Mouse (Mus musculus): ENCODE results near the gene Nyap1. TPM values are rescaled to one million over a fixed set of nuclear protein-coding genes. Genes with fewer than 3 reads are reported as not detected.

Nyap1 gene
- 3.8 and 4.4 TPM in 2 replicates for polyA plus RNA-seq (2014; fragmentation: Nextera tagmentation; extraction: Ambion mirVana)

GRCm38 (mm10) chr5:137741023-137741931, at the start of gene Nyap1:
Gene Nyap1 (minus strand): TSS chr5:137741607.
- peak within 1 kb of the TSS; percentile 71 for H3K4me3 ChIP-seq (ENCODE audit: low read depth, low read length)
- ATAC-seq (replicated peaks; ENCODE audit: low FRiP score) = peak; percentile 80
- H3K27ac ChIP-seq (ENCODE audit: low read depth, low read length) = peak within 1 kb of the TSS; percentile 48; the same call in 1 of the 2 replicates
- peak within 1 kb of the TSS; percentile 74 for H3K9ac ChIP-seq (ENCODE audit: low read length)
- peaks cover 24% of the 10 kb centered on the region for H3K4me1 ChIP-seq (replicated peaks; ENCODE audit: control insufficient read depth, insufficient read depth, low read length)
- DNase-seq (ENCODE audit: low spot score) = peak; percentile 93
- H3K27me3 ChIP-seq (ENCODE audit: control insufficient read depth, insufficient read depth, low read length) = no peaks in the 10 kb centered on the region
- H3K36me3 ChIP-seq (ENCODE audit: control insufficient read depth, insufficient read depth, low read length) = no peaks in the 10 kb centered on the region
- peak within 1 kb of the TSS; percentile 85 for H3K4me2 ChIP-seq (ENCODE audit: low read depth, low read length, severe bottlenecking)
- H3K9me3 ChIP-seq (ENCODE audit: control insufficient read depth, low read length) = no peaks in the 10 kb centered on the region
- under 1% methylated on average over 53 of the region's 71 CpGs for WGBS

DNA sequence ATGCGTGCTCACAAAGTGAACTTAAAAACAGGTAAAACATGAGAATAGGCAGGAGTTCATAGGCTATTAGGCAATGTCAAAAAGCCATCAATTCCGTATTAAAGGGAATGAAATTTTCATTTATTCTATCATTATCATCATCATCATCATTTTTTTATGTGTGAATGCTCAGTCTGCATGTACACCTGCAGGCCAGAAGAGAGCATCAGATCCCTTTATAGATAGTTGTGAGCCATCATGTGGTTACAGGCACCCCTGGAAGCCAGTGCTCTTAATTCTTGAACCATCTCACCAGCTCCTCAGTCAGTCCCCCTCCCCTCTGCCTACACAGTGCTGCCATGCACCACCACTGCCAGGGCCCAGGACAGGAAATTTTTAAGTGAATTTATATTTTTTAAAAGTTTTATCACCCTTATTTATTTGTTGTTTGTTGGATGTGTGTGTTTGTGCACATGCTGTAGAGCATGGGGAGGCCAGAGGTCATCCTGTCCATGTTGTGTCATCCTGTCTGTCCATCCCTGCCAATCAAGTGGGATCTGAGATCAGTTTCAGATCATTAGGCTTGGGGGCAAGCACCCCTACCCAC, 47.6 kb upstream of the Nyap1 start:
- Histone ChIP-seq H3K9ac (ENCODE audit: low read length) (no peak overlapping the region), H3K36me3 (ENCODE audit: control insufficient read depth, insufficient read depth, low read length) (0 out of 2 replicates have a peak, but pooled peaks cover 2% of the 10 kb centered on the region), H3K27ac (ENCODE audit: low read depth, low read length) (no peak overlapping the region), H3K4me1 (replicated peaks; ENCODE audit: control insufficient read depth, insufficient read depth, low read length) (peaks cover 13% of the 10 kb centered on the region), H3K27me3 (ENCODE audit: control insufficient read depth, insufficient read depth, low read length) (no peaks in the 10 kb centered on the region; the same call in 1 of the 2 replicates), H3K4me3 (ENCODE audit: low read depth, low read length) (no peak overlapping the region), H3K4me2 (ENCODE audit: low read depth, low read length, severe bottlenecking) (no peak overlapping the region), H3K9me3 (ENCODE audit: control insufficient read depth, low read length) (no peaks in the 10 kb centered on the region)
- ATAC-seq (replicated peaks; ENCODE audit: low FRiP score) = no peak
- no peak for DNase-seq (ENCODE audit: low spot score)
- WGBS = 91% methylated on average over 2 of the region's 2 CpGs

DNA sequence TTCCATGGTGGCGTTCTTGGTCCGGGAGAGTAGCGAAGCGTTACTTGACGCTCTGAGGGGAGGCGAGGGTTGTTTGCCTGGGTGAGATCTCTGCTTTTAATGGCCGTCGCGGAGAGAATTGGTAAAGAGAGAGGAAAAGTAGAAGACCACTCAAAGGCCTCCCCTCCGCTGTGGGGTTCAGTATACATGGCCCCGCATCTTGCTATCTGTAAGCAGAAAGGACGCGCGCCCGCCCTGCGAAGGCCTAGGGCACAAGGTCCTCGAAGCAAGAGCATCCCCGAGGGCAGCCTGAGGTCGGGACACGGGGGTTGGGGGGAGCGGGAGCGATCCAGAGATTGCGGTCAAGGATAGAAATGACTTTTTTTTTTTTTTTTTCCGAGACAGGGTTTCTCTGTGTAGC, 46.8 kb upstream of the Nyap1 start:
- 74% methylated on average over 24 of the region's 24 CpGs for WGBS
- no peak for ATAC-seq (replicated peaks; ENCODE audit: low FRiP score)
- H3K4me1 ChIP-seq (replicated peaks; ENCODE audit: control insufficient read depth, insufficient read depth, low read length) = peaks cover 21% of the 10 kb centered on the region
- H3K4me3 ChIP-seq (ENCODE audit: low read depth, low read length) = no peak overlapping the region
- DNase-seq (ENCODE audit: low spot score) = peak; percentile 67
- H3K9ac ChIP-seq (ENCODE audit: low read length) = no peak overlapping the region
- no peaks in the 10 kb centered on the region; the same call in 1 of the 2 replicates for H3K27me3 ChIP-seq (ENCODE audit: control insufficient read depth, insufficient read depth, low read length)
- H3K4me2 ChIP-seq (ENCODE audit: low read depth, low read length, severe bottlenecking) = peak overlapping the region; percentile 90; the same call in 1 of the 2 replicates
- no peaks in the 10 kb centered on the region for H3K9me3 ChIP-seq (ENCODE audit: control insufficient read depth, low read length)
- peaks cover 2% of the 10 kb centered on the region; the same call in 1 of the 2 replicates for H3K36me3 ChIP-seq (ENCODE audit: control insufficient read depth, insufficient read depth, low read length)
- no peak overlapping the region for H3K27ac ChIP-seq (ENCODE audit: low read depth, low read length)

DNA sequence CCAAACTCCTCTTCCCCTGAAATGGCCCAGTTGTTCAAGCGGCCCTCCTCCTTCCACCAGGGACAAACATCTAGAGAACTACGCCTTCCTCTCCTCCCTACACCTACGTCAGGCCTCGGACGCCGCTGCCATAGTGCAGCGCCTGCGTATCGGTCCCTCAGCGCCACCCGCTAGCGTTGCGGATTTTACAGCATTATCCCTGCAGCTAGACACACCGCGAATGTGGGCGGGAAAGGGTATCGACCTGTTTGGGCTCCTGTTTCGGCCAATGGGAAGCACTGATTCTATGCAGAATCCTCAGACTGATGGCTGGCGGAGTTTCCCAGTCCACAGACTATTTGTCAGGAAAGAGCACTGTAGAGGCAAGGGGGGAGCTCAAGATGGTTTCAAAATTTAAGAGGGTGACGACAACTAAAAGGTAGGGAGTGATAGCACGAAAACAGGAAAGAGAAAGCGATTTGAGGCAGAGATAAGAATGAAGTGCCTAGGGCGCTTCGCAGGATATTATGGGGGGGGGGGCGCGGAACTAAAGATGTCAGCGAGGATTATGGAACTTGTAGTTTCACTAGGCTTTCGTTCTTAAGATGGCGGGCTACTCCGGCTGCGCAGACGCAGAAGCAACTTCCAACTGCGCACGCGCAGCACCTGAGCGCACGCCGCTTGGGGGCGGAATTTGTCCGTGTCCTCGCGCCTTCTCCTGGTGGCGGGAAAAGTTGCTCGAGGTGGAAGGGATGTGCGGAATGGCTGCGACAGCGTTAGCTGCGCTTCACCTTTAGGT, 45.9 kb upstream of the Nyap1 start, which contains the start of the genes Mepce and Zcwpw1:
TSS of gene Mepce (minus strand) at position 505 of the 778 bp plus-strand sequence.
TSS of gene Zcwpw1 (plus strand) at position 648 of the 778 bp plus-strand sequence.
- peak; percentile 97 for DNase-seq (ENCODE audit: low spot score)
- H3K4me2 ChIP-seq (ENCODE audit: low read depth, low read length, severe bottlenecking) = peak within 1 kb of the TSS; percentile 90
- H3K36me3 ChIP-seq (ENCODE audit: control insufficient read depth, insufficient read depth, low read length) = peaks cover 6% of the 10 kb centered on the region; the same call in 1 of the 2 replicates
- WGBS = under 1% methylated on average over 48 of the region's 48 CpGs
- ATAC-seq (replicated peaks; ENCODE audit: low FRiP score) = peak; percentile 73
- no peaks in the 10 kb centered on the region; the same call in 1 of the 2 replicates for H3K27me3 ChIP-seq (ENCODE audit: control insufficient read depth, insufficient read depth, low read length)
- H3K9ac ChIP-seq (ENCODE audit: low read length) = peak within 1 kb of the TSS; percentile 92
- no peaks in the 10 kb centered on the region for H3K9me3 ChIP-seq (ENCODE audit: control insufficient read depth, low read length)
- H3K4me1 ChIP-seq (replicated peaks; ENCODE audit: control insufficient read depth, insufficient read depth, low read length) = peaks cover 21% of the 10 kb centered on the region
- peak within 1 kb of the TSS; percentile 85 for H3K4me3 ChIP-seq (ENCODE audit: low read depth, low read length)
- peak within 1 kb of the TSS; percentile 99 for H3K27ac ChIP-seq (ENCODE audit: low read depth, low read length)

GRCm38 (mm10) chr5:137786109-137786942, 44.9 kb upstream of the Nyap1 start:
- WGBS = under 1% methylated on average over 76 of the region's 79 CpGs

DNA sequence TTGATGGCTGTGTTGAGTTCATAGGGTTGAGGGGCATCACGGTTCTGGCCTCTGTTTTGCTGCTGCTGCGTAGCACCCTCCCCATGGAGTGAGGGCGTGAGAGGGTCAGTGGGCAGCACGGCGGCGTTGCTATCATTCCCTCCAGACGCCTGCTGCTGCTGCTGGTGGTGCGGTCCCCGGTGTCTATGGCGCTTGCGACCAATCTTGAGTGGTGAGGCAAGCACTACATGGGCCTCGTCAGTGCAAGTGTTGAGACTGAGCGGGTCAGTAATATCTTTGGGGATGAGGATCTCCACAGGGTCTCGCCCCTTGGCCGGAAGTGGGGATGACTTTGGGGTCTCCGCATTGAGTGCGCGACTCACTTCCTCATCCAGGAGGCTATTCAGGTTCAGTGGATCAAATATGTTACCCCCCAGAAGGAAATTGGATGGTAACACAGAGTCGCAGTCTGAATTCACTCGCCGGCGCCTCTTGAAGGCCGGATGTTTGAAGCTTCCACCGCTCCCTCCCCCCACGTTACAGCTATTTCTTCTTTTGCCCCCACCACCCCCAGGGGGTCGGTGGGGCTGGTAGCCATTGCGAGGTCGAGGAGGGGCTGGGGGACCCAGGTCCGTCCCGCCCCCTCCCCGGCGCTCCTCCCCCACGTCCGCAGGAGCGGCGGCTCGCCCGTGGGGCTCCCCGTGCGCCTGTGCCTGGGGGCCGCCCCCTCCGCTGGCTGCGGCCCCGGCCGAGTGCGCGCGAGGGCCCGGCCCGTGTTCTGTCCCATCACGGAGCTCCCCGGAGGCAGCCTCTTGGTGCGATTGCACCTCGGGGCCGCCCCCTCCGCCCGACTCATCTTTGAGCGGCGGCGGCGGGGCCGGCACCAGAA, 44.0 kb upstream of the Nyap1 start:
- DNase-seq (ENCODE audit: low spot score) = peak; percentile 80
- ATAC-seq (replicated peaks; ENCODE audit: low FRiP score) = peak; percentile 5
- Histone ChIP-seq H3K27me3 (ENCODE audit: control insufficient read depth, insufficient read depth, low read length) (no peaks in the 10 kb centered on the region; the same call in 1 of the 2 replicates), H3K4me2 (ENCODE audit: low read depth, low read length, severe bottlenecking) (peak overlapping the region; percentile 90), H3K27ac (ENCODE audit: low read depth, low read length) (peak overlapping the region; percentile 99), H3K4me3 (ENCODE audit: low read depth, low read length) (peak overlapping the region; percentile 85), H3K36me3 (ENCODE audit: control insufficient read depth, insufficient read depth, low read length) (peaks cover 19% of the 10 kb centered on the region), H3K4me1 (replicated peaks; ENCODE audit: control insufficient read depth, insufficient read depth, low read length) (peaks cover 26% of the 10 kb centered on the region), H3K9me3 (ENCODE audit: control insufficient read depth, low read length) (no peaks in the 10 kb centered on the region), H3K9ac (ENCODE audit: low read length) (peak overlapping the region; percentile 92)
- WGBS = 7% methylated on average over 56 of the region's 62 CpGs

More at GRCm38 (mm10) chr5:137786109-137786942, 44.9 kb upstream of the Nyap1 start:
- Histone ChIP-seq H3K4me1 (replicated peaks; ENCODE audit: control insufficient read depth, insufficient read depth, low read length) (peaks cover 26% of the 10 kb centered on the region), H3K9ac (ENCODE audit: low read length) (peak overlapping the region; percentile 92), H3K36me3 (ENCODE audit: control insufficient read depth, insufficient read depth, low read length) (peaks cover 16% of the 10 kb centered on the region), H3K4me2 (ENCODE audit: low read depth, low read length, severe bottlenecking) (peak overlapping the region; percentile 90), H3K27me3 (ENCODE audit: control insufficient read depth, insufficient read depth, low read length) (no peaks in the 10 kb centered on the region; the same call in 1 of the 2 replicates), H3K27ac (ENCODE audit: low read depth, low read length) (peak overlapping the region; percentile 99), H3K9me3 (ENCODE audit: control insufficient read depth, low read length) (no peaks in the 10 kb centered on the region), H3K4me3 (ENCODE audit: low read depth, low read length) (peak overlapping the region; percentile 85)
- DNase-seq (ENCODE audit: low spot score) (peak; percentile 100), ATAC-seq (replicated peaks; ENCODE audit: low FRiP score) (peak; percentile 88)

DNA sequence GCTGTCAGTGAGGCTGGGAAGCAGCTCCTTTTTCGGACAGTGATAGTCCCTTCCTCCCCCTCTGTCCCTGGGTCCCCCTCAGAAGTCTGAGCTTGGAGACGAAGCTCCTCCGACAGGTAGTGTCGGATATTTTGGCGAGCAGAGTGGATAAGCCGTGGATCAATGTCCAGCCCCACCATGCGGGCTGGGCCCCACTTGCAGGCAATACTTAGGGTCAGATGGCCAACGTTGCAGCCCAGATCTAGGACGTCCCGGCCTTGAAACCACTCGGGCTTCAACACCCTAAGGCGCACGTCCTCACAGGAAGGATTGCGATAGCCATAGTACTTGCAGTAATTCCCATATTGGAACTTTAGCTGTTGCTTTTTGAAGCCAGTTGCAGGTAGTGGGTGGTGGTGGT, 43.1 kb upstream of the Nyap1 start:
- no peak for ATAC-seq (replicated peaks; ENCODE audit: low FRiP score)
- peak overlapping the region; percentile 92 for H3K9ac ChIP-seq (ENCODE audit: low read length)
- H3K36me3 ChIP-seq (ENCODE audit: control insufficient read depth, insufficient read depth, low read length) = peaks cover 23% of the 10 kb centered on the region
- H3K27ac ChIP-seq (ENCODE audit: low read depth, low read length) = no peak overlapping the region
- H3K27me3 ChIP-seq (ENCODE audit: control insufficient read depth, insufficient read depth, low read length) = no peaks in the 10 kb centered on the region; the same call in 1 of the 2 replicates
- peak overlapping the region; percentile 85 for H3K4me3 ChIP-seq (ENCODE audit: low read depth, low read length)
- 87% methylated on average over 14 of the region's 14 CpGs for WGBS
- peaks cover 32% of the 10 kb centered on the region for H3K4me1 ChIP-seq (replicated peaks; ENCODE audit: control insufficient read depth, insufficient read depth, low read length)
- H3K4me2 ChIP-seq (ENCODE audit: low read depth, low read length, severe bottlenecking) = peak overlapping the region; percentile 90
- no peak for DNase-seq (ENCODE audit: low spot score)
- no peaks in the 10 kb centered on the region for H3K9me3 ChIP-seq (ENCODE audit: control insufficient read depth, low read length)
